Mouse (Mus musculus) ZHBTc4 (cell line): Measurements from ENCODE around the gene Psmd6.
A peak's percentile ranks its signal among the peaks of the same experiment; 100 is the strongest.

ENCODE experiments used
- DNase-seq: peaks from one replicate; pipeline ENCODE4 v3.0.0-alpha.2; 2011; ENCODE audit warnings: low read depth, low spot score

Gene Psmd6

DNA sequence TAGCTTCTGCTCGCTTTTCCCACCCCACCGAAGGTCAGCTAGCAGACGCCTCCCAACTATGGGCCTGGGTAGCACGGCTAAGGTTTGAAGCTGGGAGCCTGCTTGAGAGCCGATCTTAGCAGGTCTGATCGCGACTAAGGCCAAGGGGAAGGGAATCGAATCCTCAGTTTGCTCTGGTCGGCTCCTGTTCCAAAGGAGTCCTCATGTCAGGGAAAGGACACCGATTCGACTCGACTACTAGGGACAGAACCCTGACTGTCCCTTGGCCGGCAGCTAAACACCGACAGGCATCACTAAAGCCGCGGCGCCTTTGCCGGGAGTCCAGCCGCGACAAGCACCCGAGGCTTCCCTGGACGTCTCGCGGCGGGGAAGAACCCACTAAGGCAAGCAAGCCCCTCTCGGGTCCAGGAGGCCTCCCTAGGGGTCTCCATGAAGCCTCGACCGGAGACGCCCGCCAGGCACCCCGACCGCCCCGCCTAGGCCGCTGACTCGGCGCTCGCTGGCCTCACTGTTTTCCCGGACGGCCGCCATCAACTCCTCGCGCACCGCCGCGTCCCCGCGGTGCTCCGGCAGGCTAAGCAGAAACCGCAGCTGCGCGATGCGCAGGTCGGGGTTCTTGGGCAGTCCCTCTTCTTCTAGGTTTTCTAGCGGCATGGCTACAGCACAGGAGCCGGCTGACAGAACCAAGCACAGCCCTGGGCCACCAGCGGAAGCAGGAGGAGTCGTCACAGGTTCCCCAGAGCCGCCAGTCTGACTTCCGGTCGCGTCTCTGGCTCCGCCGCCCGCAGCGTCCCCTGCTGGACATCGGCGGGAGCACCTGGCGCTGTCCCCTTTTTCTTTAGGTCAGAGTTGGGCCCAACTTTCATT lies at the start of gene Psmd6:
Gene Psmd6, minus strand, starts transcription at position 755 of the 867 bp plus-strand sequence.
- DNase-seq = peak; percentile 93

DNA sequence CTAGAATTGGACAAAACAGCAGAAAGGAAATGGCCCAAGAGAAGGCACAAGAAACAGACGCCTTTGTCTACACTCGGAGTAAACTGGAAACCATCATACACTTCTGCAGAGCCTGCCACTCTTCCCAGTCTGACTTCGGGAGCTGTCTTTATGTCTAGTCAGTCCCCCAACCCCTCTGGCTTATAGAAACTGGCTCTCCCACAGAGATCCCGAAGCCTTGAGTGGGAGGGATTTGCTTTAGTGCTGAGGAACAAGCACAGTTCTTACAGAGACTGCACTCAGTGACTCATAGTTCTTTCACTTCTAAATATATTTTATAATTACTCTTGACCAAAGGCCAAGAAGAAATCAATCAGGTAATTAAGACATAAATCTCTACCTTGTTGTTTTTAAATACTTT lies 10.1 kb downstream of the Psmd6 start:
- DNase-seq = no peak

DNA sequence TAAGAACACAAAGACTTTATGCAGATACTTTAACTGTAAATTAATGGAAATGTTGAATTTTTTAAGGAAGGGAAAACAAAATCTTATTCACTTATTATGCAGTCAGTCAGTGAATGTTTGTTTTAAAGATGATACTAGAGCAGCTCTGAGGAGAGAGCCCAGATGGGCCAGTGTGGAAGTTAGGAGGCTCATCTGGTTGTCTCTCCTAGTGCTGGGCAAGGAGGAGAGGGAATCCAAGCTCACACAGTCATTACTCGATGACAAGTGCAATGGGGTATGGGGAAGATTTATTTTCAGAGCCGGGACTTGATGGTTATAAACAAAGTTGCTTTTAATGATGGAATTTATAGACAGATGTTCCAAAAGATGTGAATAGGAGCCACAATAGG lies 15.9 kb downstream of the Psmd6 start:
- DNase-seq = no peak

DNA sequence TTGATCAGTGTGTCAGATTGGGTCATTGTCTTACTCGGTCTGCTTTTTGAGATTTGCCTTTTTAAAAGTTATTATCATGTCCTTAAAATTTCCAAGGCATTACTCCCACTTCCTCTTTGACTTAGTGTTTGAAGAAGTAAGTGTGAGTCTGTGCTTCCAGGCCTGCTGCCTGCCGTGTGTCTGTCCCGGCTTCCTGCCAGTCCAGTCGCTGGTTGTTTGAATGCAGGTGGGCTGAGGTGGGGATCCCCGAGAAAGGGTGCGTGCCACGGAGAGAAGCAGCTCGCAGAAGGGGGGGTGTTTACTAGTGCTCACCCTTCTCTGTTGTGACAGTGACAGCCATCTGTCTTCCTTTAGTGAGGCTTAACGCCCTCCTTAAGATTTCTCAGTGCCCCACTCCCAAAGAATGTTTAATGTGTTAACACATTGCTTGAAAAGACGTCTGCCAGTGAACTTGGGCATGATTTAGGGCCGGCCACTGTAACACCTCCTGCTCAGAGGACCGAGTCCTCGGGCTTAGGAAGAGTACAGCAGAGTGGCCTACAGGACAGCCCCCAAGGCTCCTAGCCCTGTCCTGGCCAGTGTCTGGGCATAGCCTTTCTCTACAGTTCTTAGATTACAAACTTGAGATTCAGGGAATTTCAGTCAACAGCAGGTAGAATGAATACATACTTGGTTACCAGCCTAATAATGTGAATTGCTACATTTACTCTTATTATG lies 16.4 kb downstream of the Psmd6 start:
- DNase-seq = no peak

DNA sequence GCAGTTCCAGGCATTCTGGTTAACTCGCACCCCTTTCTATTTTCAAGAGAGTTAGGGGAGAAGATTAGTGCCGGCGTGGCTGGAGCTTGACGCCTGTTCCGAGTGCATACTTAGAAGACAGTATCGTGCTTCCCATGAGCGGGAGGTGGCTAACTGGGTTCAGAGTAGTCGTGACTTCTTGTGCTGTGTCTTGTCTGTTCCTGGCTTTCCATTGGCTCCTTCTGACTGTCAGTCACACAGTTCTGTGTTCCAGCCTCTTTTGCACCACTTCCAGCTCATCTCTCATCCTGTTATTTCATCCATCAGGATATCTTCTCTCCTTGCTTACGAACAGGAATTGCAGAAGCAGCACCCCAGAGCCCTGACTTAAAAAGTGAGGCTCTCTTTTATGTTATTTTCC lies 19.5 kb downstream of the Psmd6 start:
- no peak for DNase-seq

DNA sequence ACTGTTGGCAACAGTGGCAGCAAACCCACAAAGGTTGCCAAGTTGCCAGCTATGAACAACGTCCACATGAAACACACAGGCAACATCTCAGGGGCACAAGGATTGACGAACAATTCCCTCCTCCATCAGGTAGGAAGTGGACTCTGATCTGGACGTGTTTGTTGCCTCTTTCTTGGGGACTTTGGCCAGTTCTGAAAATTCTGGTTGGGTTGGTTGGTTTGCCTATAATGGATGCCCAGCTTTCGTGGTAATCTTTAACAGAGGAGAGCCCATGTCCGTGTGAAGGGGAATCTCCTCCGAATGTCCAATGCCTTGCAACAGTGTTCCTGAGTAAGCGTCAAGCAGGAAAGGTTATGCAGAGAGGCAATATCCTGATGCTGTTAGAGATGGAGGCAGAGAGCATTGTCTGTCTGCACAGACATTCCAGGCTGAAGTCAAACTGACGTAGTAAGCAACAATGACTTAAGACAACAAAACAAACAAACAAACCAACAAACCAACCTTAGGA lies 20.0 kb downstream of the Psmd6 start:
- DNase-seq = no peak

DNA sequence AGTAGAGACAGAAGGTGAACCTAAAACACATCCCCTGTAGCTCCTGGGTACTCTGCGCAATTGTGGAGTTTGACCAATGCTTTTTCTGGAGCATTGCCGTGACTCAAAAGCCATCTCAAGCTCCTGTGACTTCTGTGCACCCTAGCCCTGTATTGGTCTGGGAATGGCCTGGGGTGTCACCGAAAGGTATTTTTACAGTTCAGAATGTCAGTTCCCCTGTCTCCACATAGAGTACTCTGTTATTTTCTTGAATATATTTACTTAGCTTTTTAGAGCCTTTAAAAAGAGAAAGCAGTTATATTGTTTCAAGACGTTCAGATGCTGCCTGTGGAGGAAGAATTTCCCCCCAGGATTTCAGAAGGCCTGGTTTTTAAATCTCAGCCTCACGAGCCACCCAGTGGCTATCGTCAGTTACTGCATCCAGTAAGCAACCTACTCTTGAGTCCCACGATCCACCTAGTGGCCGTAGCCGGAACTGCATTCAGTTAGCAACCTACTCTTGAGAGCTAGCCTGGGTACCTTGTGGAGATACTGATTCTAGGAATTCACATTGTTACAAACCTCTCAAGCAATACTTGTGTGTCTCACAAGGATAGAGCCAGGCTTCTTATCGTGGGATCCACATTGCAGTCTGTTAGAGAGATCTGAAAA lies 22.3 kb downstream of the Psmd6 start:
- peak; percentile 93 for DNase-seq

DNA sequence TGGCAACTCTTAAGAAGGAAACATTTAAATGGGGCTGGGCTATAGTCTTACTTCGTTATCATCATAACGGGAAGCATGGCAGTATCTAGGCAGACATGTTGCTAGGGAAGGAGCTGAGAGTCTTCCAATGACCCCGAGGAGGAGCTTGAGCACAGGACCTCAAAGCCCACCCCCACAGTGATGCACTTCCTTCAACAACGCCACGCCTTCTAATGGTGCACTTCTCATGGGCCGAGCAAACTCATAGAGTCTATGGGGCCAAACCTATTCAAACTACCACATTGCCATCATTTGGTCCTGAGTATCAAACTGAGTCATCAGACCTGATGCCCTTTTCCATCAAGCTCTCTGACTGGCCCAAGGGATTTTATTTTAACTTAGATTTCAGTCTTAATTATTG lies 30.2 kb downstream of the Psmd6 start:
- no peak for DNase-seq

DNA sequence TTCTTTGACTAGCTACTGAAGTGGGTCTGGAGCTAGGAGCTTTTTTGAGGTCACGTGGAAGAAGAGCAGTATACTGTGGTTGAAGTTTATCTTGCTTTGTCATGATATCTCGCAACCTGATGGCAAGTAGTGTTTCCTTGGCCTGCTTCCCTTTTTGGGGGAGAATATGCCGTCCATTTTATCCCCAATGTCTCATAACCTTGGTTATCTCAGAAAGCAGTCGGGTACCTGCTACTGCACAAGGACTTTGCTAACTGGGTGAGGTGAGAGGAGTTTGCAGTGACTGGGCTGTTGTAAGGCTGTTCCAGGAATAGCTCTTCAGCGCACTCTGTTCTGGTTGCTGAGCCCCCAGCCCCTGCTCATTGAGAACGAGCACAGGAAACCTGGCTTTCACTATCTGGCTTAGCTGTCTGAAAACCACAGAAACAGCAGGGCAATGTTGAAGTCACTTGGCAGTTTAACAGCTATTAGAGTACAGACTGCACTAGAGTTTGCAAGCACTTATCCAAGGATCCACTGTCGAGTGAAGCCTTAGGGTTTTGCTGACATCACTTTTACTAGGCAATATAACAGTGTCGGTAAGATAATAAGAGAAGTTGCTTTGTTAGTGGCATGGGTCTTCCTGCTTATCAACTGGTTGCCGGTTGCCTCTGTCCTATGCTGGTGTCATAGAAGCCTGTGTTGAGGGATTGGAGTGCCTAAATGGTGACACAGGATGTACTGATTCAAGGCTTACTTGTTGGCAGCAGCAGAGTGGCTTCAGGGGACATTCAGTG lies 32.6 kb downstream of the Psmd6 start:
- DNase-seq = no peak

DNA sequence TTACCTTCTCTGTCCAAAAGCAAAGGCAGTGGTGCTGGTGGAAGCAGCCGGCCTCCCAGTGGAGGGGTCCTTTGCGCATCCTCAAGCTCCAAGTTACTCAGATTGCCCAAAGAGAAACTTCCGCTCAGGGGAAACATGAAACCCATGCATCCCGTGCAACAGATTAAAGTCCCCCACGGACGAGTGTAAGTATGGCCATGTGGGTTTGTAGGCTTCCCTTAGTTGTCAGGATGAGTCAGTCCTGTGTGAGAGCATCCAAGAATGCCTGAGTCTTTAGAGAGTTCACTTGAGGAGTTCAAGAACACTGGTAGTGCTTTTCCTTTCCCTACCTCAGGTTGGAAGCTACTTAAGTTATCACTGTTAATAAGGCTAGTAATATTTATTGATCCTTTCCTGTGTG lies 33.4 kb downstream of the Psmd6 start:
- no peak for DNase-seq

DNA sequence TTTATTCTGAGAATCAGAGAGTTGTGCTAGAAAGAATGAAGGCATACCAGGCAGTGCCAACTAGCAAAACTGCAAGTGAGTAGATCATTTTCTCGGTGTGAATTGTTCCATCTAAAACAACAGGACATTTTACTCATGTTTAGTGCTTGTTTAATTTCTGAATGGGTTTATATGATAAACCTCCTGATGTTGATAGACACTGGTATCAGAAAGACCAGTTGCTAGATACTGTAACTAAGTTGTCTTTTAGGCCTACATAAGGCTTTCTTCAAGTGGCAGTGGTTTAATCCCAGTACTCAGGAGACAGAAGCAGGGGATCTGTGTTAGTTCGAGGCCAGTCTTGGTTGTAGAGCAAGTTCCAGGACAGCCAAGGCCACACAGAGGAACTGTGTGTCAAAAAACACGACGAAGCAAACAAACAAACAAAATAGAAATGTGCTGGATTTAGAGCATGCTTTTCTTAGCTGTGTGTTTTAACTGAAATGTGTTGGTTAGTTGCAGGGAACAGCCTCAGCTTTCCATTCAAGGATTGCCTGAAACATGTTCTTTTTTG lies 34.0 kb downstream of the Psmd6 start:
- no peak for DNase-seq

DNA sequence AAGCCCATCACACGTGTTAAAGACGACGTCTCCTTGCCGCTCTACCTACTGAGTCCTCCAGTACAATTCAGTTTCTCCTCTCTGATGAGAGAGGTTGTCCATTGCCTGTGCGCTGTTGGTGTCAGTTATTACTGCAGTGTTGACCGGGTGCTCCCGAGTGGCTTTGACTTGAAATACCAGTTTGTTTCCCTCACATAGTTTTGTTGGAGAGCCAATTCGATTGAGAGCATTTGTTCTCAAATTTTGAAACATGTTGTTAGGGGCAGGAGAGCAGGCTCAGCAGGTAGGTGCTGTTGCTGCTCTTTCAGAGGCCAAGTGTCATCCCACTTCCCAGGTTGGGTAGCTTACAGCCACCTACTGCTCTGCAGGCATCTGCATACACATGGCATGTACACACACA lies 37.0 kb downstream of the Psmd6 start:
- DNase-seq = no peak

DNA sequence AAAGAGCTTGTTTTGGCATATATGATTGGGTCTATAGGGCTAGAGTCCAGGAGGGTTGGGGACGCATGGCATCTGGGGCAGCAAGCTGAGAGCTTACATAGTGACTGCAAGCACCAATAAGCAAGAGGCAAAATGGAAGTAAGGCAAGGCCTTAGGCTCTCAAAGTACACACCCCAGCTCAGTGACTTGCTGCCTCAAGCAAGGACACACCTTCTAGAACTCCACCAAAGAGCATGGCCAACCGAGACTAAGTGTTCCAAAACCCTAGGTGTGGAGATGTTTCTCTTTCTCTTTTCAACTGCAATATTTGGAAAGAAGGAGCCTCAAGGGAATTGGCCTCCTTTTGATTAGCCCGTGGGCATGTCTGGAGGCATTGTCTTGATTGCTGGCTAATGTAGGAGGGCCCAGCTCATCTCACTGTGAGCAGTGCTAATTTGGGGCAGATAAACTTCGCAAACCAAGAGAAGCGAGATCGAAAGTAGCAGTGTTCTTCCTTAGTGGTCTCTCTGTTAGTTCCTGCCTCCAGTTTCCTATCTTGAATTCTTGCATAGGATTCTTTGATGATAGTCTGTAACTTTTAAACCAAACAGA lies 40.1 kb downstream of the Psmd6 start:
- DNase-seq = no peak

DNA sequence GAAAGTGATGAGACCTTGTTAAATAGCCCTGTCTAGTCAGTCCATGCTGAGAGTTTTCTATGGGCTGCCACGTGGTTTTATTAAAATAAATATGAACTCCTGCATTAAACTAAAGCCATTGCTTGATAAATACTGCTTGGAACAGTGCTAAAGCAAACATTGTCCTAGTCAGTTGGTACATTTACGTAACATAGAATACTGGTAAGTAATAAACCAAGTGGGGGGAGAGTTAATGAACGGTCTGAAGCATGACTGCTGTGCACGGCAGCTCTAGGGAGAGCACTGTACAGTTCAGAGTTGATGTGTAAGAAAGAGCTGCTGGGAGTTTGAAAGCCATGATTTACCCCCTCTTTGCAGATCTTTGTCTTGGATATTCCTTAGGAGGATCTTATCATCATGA lies 49.3 kb downstream of the Psmd6 start:
- DNase-seq = no peak

DNA sequence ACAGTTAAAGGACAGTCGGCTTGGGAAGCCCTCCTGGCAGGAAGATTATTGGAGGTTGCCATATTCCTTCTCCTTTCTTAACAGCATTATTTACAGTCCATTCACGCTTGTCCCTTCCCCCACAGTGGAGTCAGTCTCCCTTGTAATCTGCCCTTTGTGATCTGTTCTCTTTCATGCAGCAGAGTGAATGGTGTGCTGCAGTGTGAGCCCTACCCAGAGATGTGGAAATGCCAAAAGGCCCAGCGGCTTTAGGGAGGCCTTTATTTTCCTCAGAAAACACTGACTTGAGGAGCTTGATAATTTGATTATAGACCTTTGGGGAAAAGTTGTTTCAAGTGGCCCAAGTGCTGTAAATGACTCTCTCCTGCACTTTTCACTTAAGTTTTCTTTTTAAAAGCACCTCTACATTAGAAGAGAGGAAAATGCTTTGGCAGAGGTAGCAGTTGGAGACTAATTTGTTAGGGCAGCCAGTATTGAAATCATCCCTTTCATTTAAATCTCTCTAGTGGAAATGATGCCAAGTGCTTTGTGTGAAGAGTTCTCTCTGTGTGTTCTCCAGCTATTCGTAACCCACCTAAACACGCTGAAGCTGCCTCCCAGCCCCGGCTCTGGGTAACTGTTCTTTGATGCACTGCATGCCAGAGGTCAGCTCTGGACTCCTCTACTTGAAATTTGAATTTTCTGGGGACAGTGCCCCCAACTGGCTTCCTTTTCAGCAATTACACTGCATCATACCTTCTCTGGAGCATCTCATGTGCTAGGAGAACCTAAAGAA lies 50.1 kb downstream of the Psmd6 start:
- DNase-seq = no peak

DNA sequence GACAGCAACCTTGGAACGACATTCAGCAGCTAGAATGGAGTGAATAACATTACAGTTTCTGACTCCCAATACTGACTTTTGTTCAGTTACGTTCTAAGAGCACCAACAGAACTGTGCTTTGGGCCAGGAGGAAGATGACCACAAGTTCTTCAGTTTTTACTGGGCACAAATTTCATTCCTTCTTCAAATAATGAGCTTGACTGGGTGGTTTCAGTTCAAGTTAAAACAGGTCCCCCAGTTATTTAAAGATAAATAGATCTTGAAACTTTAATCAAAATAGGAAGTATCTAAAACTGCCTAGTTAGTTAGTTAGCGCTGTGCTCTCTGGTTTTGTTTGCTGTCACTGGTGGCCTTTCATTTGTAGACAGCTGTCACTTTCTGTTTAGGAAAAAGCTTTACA lies 52.2 kb downstream of the Psmd6 start:
- DNase-seq = no peak

DNA sequence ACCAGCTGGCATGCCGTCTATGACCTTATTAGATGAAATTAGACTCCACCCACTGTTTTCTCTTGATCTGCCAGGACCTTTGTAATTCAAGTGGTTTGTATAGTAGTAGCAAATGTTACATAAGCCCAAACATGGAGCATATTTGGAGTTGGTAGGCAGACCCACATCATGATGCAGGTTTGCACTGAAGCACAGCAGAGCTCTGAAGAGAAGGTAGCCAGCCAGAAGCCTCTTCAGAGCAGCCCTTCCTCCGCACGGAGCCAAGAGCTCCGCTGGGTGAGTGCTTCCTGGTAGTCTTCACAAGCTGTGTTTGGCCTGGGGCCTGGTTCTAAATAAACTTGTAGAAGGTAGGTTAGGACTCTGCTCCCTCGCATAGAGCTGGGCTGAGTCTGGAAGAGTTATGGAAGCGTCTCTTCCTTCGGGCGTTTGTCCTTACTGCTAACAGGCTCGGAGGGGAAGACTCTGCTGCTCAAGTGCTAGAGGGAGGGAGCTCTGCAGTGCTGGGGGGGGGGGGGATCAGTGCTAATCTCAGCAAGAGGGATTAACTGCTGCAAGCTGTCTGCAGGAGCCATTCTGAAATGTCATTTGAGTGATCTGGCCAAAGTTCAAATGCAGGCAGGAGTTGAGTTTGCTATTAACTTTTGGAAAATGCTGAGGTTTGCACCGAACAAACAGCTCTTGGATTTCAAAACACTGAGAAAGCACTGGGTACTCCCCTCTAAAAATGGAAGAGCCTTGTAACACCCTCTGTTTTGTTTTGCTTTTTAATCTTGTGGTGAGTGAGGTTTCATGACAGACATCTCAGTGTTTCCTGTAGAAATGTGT lies 52.9 kb downstream of the Psmd6 start:
- peak; percentile 27 for DNase-seq

DNA sequence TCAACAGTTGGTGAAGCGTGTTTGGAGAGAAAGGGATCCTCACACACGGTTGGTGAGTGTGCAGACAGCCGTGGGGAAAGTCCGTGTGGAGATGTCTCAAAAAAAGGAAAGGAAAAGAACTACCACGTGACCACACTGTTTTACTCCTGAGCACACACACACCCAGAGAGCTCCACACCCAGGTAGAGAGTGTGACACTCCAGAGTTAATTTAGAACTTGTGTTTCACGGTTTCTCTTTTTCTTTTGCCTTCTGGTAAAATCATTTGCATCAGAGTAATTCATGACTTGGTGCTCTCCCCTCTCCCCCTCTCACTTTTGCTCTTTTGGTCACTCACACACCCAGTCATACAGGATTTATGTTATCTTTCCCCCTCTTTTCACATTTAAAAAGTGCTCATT lies 54.5 kb downstream of the Psmd6 start:
- DNase-seq = no peak

DNA sequence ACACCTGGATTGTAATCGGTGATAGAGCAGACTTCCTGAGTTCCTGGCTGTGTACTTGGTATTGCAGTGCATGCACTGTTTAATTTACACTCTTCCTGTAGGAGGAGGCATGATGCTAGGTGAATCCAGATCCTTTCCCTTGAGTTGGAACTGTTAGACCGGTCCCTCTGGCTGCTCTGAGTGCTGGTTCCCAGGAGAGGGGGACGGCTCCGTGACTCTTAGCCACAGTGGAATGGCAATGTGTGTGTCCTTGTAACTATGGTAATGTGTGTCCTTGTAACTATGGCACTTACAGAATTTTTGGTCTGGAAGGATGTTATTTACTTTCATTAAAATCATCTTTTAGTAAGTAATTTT lies 55.7 kb downstream of the Psmd6 start:
- DNase-seq = no peak
